Mouse (Mus musculus) liver, embryonic 15.5 days (tissue): ENCODE data around the gene Aif1l. TPM values are rescaled to one million over a fixed set of nuclear protein-coding genes. Genes with fewer than 3 reads are reported as not detected.
"Not testable (repeated sequence)": the region's sequence is repeated elsewhere in the genome, so short reads cannot be mapped to it uniquely, and the experiment has no call there.

Experiments used
- ATAC-seq: fragments of 200-750 bp; cut with Nextera tagmentation; 2 replicates; pipeline ENCODE4 v1.8.0; 2017; ENCODE audit warnings: moderate number of reproducible peaks, mild to moderate bottlenecking, moderate library complexity; ENCODE audit not compliant: insufficient read depth
- H3K27ac ChIP-seq: fragments of 300-500 bp; sonication (generic); replicated peaks from 2 replicates; pipeline ENCODE4 v1.5.1; 2015; ENCODE audit warnings: mild to moderate bottlenecking, inconsistent platforms
- H3K27me3 ChIP-seq: fragments of 300-500 bp; sonication (generic); 2 replicates; pipeline ENCODE4 v1.6.1; 2015; ENCODE audit warnings: mild to moderate bottlenecking, inconsistent platforms
- H3K36me3 ChIP-seq: fragments of 300-500 bp; sonication (generic); replicated peaks from 2 replicates; pipeline ENCODE4 v1.6.1; 2015; ENCODE audit warnings: moderate library complexity, mild to moderate bottlenecking, inconsistent platforms
- H3K4me1 ChIP-seq: fragments of 300-500 bp; sonication (generic); replicated peaks from 2 replicates; pipeline ENCODE4 v1.6.1; 2015; ENCODE audit warnings: inconsistent platforms
- H3K4me2 ChIP-seq: fragments of 300-500 bp; sonication (generic); 2 replicates; pipeline ENCODE4 v1.6.1; 2015; ENCODE audit warnings: moderate library complexity, mild to moderate bottlenecking, inconsistent platforms
- H3K4me3 ChIP-seq: fragments of 300-500 bp; sonication (generic); replicated peaks from 2 replicates; pipeline ENCODE4 v1.5.1; 2015; ENCODE audit warnings: mild to moderate bottlenecking, inconsistent platforms
- H3K9ac ChIP-seq: fragments of 300-500 bp; sonication (generic); 2 replicates; pipeline ENCODE4 v1.6.1; 2015; ENCODE audit warnings: moderate library complexity, mild to moderate bottlenecking, inconsistent platforms
- H3K9me3 ChIP-seq: fragments of 300-500 bp; sonication (generic); replicated peaks from 2 replicates; pipeline ENCODE4 v1.6.1; 2016; ENCODE audit warnings: inconsistent platforms
- WGBS: fragments of 180-500 bp; shearing (Covaris S2); methylation state at CpG from one replicate; pipeline ENCODE4 v1.1.7; 2015; ENCODE audit warnings: mixed read lengths; ENCODE audit not compliant: insufficient replicate concordance; 5-methylcytosine and 5-hydroxymethylcytosine counted together
- polyA plus RNA-seq: library from polyadenylated mRNA; unstranded; fragments of >200 nt; fragmentation: Nextera tagmentation; extraction: Ambion mirVana; gene quantifications from 2 replicates; pipeline ENCODE4 v1.2.1, GENCODE M21; 2015

Aif1l gene
- polyA plus RNA-seq: 1.2 and 1.5 TPM in 2 replicates

GRCm38 (mm10) chr2:31950058-31950871, at the start of gene Aif1l:
TSS of gene Aif1l (plus strand) at chr2:31950139.
- peaks cover 52% of the 10 kb centered on the region for H3K27me3 ChIP-seq
- H3K4me1 ChIP-seq: peaks cover 12% of the 10 kb centered on the region; the same call in 1 of the 2 replicates
- peak within 1 kb of the TSS; percentile 73 for H3K4me2 ChIP-seq
- no peak within 1 kb of the TSS for H3K27ac ChIP-seq
- no peak for ATAC-seq
- no peaks in the 10 kb centered on the region for H3K36me3 ChIP-seq
- no peak within 1 kb of the TSS for H3K9ac ChIP-seq
- WGBS: under 1% methylated on average over 66 of the region's 66 CpGs
- H3K4me3 ChIP-seq: peak within 1 kb of the TSS; percentile 46
- no peaks in the 10 kb centered on the region for H3K9me3 ChIP-seq

GRCm38 (mm10) chr2:31900932-31901331, 49.0 kb upstream of the Aif1l start:
- no peaks in the 10 kb centered on the region for H3K4me1 ChIP-seq
- ATAC-seq: no peak
- no peaks in the 10 kb centered on the region for H3K36me3 ChIP-seq
- H3K9ac ChIP-seq: no peak overlapping the region
- no peak overlapping the region for H3K4me3 ChIP-seq
- no peak overlapping the region for H3K4me2 ChIP-seq
- H3K27me3 ChIP-seq: no peaks in the 10 kb centered on the region; the same call in 1 of the 2 replicates
- H3K9me3 ChIP-seq: no peaks in the 10 kb centered on the region
- WGBS: 60% methylated on average over 4 of the region's 4 CpGs
- H3K27ac ChIP-seq: no peak overlapping the region

- H3K27me3 ChIP-seq: no peaks in the 10 kb centered on the region; the same call in 1 of the 2 replicates
- ATAC-seq: peak; percentile 34
- H3K9ac ChIP-seq: no peak overlapping the region
- 33% methylated on average over 4 of the region's 4 CpGs for WGBS
- no peaks in the 10 kb centered on the region for H3K36me3 ChIP-seq
- no peak overlapping the region for H3K4me3 ChIP-seq
- no peaks in the 10 kb centered on the region for H3K4me1 ChIP-seq
- no peaks in the 10 kb centered on the region for H3K9me3 ChIP-seq
- H3K4me2 ChIP-seq: no peak overlapping the region
- no peak overlapping the region for H3K27ac ChIP-seq
These were observed 48.1 kb upstream of the Aif1l start for GRCm38 (mm10) chr2:31901659-31902362.

GRCm38 (mm10) chr2:31904089-31904488, 45.9 kb upstream of the Aif1l start:
- no peak overlapping the region for H3K4me3 ChIP-seq
- ATAC-seq: no peak
- H3K36me3 ChIP-seq: no peaks in the 10 kb centered on the region
- H3K4me1 ChIP-seq: no peaks in the 10 kb centered on the region
- WGBS: 31% methylated on average over 6 of the region's 6 CpGs
- no peak overlapping the region for H3K4me2 ChIP-seq
- no peak overlapping the region for H3K27ac ChIP-seq
- no peaks in the 10 kb centered on the region for H3K9me3 ChIP-seq
- H3K9ac ChIP-seq: no peak overlapping the region
- no peaks in the 10 kb centered on the region; the same call in 1 of the 2 replicates for H3K27me3 ChIP-seq

- ATAC-seq: no peak
- 13% methylated on average over 8 of the region's 8 CpGs for WGBS
These were observed 45.3 kb upstream of the Aif1l start for GRCm38 (mm10) chr2:31904622-31905021.

GRCm38 (mm10) chr2:31905682-31906081, 44.3 kb upstream of the Aif1l start:
- 38% methylated on average over 9 of the region's 9 CpGs for WGBS
- no peak for ATAC-seq
- H3K4me2 ChIP-seq: no peak overlapping the region
- H3K9ac ChIP-seq: no peak overlapping the region
- H3K36me3 ChIP-seq: no peaks in the 10 kb centered on the region
- no peak overlapping the region for H3K4me3 ChIP-seq
- no peaks in the 10 kb centered on the region for H3K9me3 ChIP-seq
- H3K27me3 ChIP-seq: no peaks in the 10 kb centered on the region; the same call in 1 of the 2 replicates
- H3K4me1 ChIP-seq: no peaks in the 10 kb centered on the region
- H3K27ac ChIP-seq: no peak overlapping the region

More at GRCm38 (mm10) chr2:31904622-31905021, 45.3 kb upstream of the Aif1l start:
- H3K36me3 ChIP-seq: no peaks in the 10 kb centered on the region
- no peaks in the 10 kb centered on the region for H3K9me3 ChIP-seq
- no peaks in the 10 kb centered on the region for H3K4me1 ChIP-seq
- H3K9ac ChIP-seq: no peak overlapping the region
- H3K27me3 ChIP-seq: no peaks in the 10 kb centered on the region; the same call in 1 of the 2 replicates
- no peak overlapping the region for H3K4me3 ChIP-seq
- H3K27ac ChIP-seq: no peak overlapping the region
- no peak overlapping the region for H3K4me2 ChIP-seq

GRCm38 (mm10) chr2:31906407-31906806, 43.5 kb upstream of the Aif1l start:
- Histone ChIP-seq H3K27me3 (no peaks in the 10 kb centered on the region; the same call in 1 of the 2 replicates), H3K4me1 (no peaks in the 10 kb centered on the region), H3K9ac (no peak overlapping the region), H3K4me2 (no peak overlapping the region), H3K36me3 (no peaks in the 10 kb centered on the region), H3K27ac (no peak overlapping the region), H3K9me3 (no peaks in the 10 kb centered on the region), H3K4me3 (no peak overlapping the region)
- no peak for ATAC-seq
- WGBS: 65% methylated on average over 9 of the region's 9 CpGs

GRCm38 (mm10) chr2:31912575-31912974, 37.4 kb upstream of the Aif1l start:
- H3K9me3 ChIP-seq: no peaks in the 10 kb centered on the region
- H3K4me3 ChIP-seq: no peak overlapping the region
- H3K4me2 ChIP-seq: no peak overlapping the region
- no peak for ATAC-seq
- H3K4me1 ChIP-seq: no peaks in the 10 kb centered on the region
- H3K36me3 ChIP-seq: no peaks in the 10 kb centered on the region
- H3K27ac ChIP-seq: no peak overlapping the region
- WGBS: 61% methylated on average over 4 of the region's 4 CpGs
- no peaks in the 10 kb centered on the region for H3K27me3 ChIP-seq
- no peak overlapping the region for H3K9ac ChIP-seq

- not testable (repeated sequence) for H3K27me3 ChIP-seq, H3K4me3 ChIP-seq, H3K9ac ChIP-seq, H3K27ac ChIP-seq, ATAC-seq, H3K9me3 ChIP-seq, H3K4me1 ChIP-seq, H3K36me3 ChIP-seq, H3K4me2 ChIP-seq
These were observed 35.7 kb upstream of the Aif1l start for GRCm38 (mm10) chr2:31914213-31914612.

- no peak overlapping the region for H3K4me3 ChIP-seq
- no peak for ATAC-seq
- H3K27me3 ChIP-seq: 0 out of 2 replicates have a peak, but pooled peaks cover 3% of the 10 kb centered on the region
- H3K4me2 ChIP-seq: no peak overlapping the region
- H3K9ac ChIP-seq: no peak overlapping the region
- H3K9me3 ChIP-seq: no peaks in the 10 kb centered on the region
- no peaks in the 10 kb centered on the region for H3K36me3 ChIP-seq
- 17% methylated on average over 4 of the region's 4 CpGs for WGBS
- H3K27ac ChIP-seq: no peak overlapping the region
- H3K4me1 ChIP-seq: no peaks in the 10 kb centered on the region
These were observed 34.8 kb upstream of the Aif1l start for GRCm38 (mm10) chr2:31915112-31915511.

GRCm38 (mm10) chr2:31917636-31918035, 32.3 kb upstream of the Aif1l start:
- no peak overlapping the region for H3K27ac ChIP-seq
- H3K27me3 ChIP-seq: peaks cover 16% of the 10 kb centered on the region
- no peak overlapping the region for H3K4me3 ChIP-seq
- H3K36me3 ChIP-seq: no peaks in the 10 kb centered on the region
- no peak overlapping the region for H3K9ac ChIP-seq
- no peak for ATAC-seq
- 18% methylated on average over 4 of the region's 4 CpGs for WGBS
- no peaks in the 10 kb centered on the region for H3K4me1 ChIP-seq
- H3K4me2 ChIP-seq: no peak overlapping the region
- no peaks in the 10 kb centered on the region for H3K9me3 ChIP-seq
